Mouse (Mus musculus) hindbrain, embryonic 14.5 days (tissue): ENCODE data around the gene Agtpbp1. TPM values are rescaled to one million over a fixed set of nuclear protein-coding genes. Genes with fewer than 3 reads are reported as not detected.
"Not testable (repeated sequence)": the region's sequence is repeated elsewhere in the genome, so short reads cannot be mapped to it uniquely, and the experiment has no call there.

Experiments used
- ATAC-seq: fragments of 200-750 bp; cut with Nextera tagmentation; 2 replicates; pipeline ENCODE4 v1.8.0; 2017; ENCODE audit warnings: moderate number of reproducible peaks, mild to moderate bottlenecking, moderate TSS enrichment, moderate library complexity; ENCODE audit not compliant: low FRiP score
- DNase-seq: peaks from one replicate; pipeline ENCODE4 v3.0.0-alpha.2; 2015; ENCODE audit warnings: low spot score
- H3K27ac ChIP-seq: fragments of 300-500 bp; sonication (generic); 2 replicates; pipeline ENCODE4 v1.5.1; 2014; ENCODE audit warnings: mild to moderate bottlenecking, moderate library complexity
- H3K27me3 ChIP-seq: fragments of 300-500 bp; sonication (generic); 2 replicates; pipeline ENCODE4 v1.6.1; 2014; ENCODE audit warnings: mild to moderate bottlenecking, low read length, mixed read lengths; ENCODE audit not compliant: control insufficient read depth, insufficient read depth
- H3K36me3 ChIP-seq: fragments of 300-500 bp; sonication (generic); replicated peaks from 2 replicates; pipeline ENCODE4 v1.6.1; 2014; ENCODE audit not compliant: control insufficient read depth, insufficient read depth
- H3K4me1 ChIP-seq: fragments of 300-500 bp; sonication (generic); replicated peaks from 2 replicates; pipeline ENCODE4 v1.6.1; 2014; ENCODE audit warnings: antibody characterized with exemption, low read length, mixed read lengths; ENCODE audit not compliant: control insufficient read depth, insufficient read depth
- H3K4me2 ChIP-seq: fragments of 300-500 bp; sonication (generic); replicated peaks from 2 replicates; pipeline ENCODE4 v1.6.1; 2014; ENCODE audit warnings: mild to moderate bottlenecking, moderate library complexity
- H3K4me3 ChIP-seq: fragments of 300-500 bp; sonication (generic); replicated peaks from 2 replicates; pipeline ENCODE4 v1.5.1; 2014; ENCODE audit warnings: mild to moderate bottlenecking, low read length
- H3K9ac ChIP-seq: fragments of 300-500 bp; sonication (generic); 2 replicates; pipeline ENCODE4 v1.6.1; 2014
- H3K9me3 ChIP-seq: fragments of 300-500 bp; sonication (generic); 2 replicates; pipeline ENCODE4 v1.6.1; 2016; ENCODE audit warnings: low read length; ENCODE audit not compliant: control insufficient read depth
- WGBS: fragments of 180-500 bp; shearing (Covaris S2); extraction: QIAGEN DNeasy Blood & Tissue Kit; methylation state at CpG from one replicate; pipeline ENCODE4 v1.1.7; 2014; 5-methylcytosine and 5-hydroxymethylcytosine counted together
- polyA plus RNA-seq: library from polyadenylated mRNA; unstranded; fragments of >200 nt; fragmentation: Nextera tagmentation; extraction: Ambion mirVana; gene quantifications from 2 replicates; pipeline ENCODE4 v1.2.1, GENCODE M21; 2014

Gene Agtpbp1
- polyA plus RNA-seq, 1 experiment from 2014 or later: 100 TPM

GRCm38 (mm10) chr13:59485456-59485855 lies 99.6 kb downstream of the Agtpbp1 start:
- 87% methylated on average over 7 of the region's 7 CpGs for WGBS
- H3K27ac ChIP-seq: no peak overlapping the region
- no peak for ATAC-seq

GRCm38 (mm10) chr13:59481484-59481855 lies 103.6 kb downstream of the Agtpbp1 start:
- ATAC-seq (no peak), DNase-seq (no peak)
- 90% methylated on average over 4 of the region's 4 CpGs for WGBS
- H3K4me3 ChIP-seq: no peak overlapping the region
- no peak overlapping the region for H3K4me2 ChIP-seq
- H3K9ac ChIP-seq: no peak overlapping the region
- no peaks in the 10 kb centered on the region for H3K9me3 ChIP-seq
- no peak overlapping the region for H3K27ac ChIP-seq
- 0 out of 2 replicates have a peak, but pooled peaks cover 3% of the 10 kb centered on the region for H3K4me1 ChIP-seq
- peaks cover 21% of the 10 kb centered on the region for H3K36me3 ChIP-seq
- no peaks in the 10 kb centered on the region for H3K27me3 ChIP-seq

More at GRCm38 (mm10) chr13:59485456-59485855, 99.6 kb downstream of the Agtpbp1 start:
- Histone ChIP-seq H3K4me2 (no peak overlapping the region), H3K4me1 (0 out of 2 replicates have a peak, but pooled peaks cover 3% of the 10 kb centered on the region), H3K36me3 (peaks cover 5% of the 10 kb centered on the region), H3K9me3 (no peaks in the 10 kb centered on the region), H3K27me3 (no peaks in the 10 kb centered on the region), H3K4me3 (no peak overlapping the region), H3K9ac (no peak overlapping the region)
- no peak for DNase-seq

GRCm38 (mm10) chr13:59480599-59481483 lies 104.2 kb downstream of the Agtpbp1 start:
- DNase-seq: no peak
- Histone ChIP-seq H3K4me2 (no peak overlapping the region), H3K36me3 (peaks cover 25% of the 10 kb centered on the region), H3K9me3 (no peaks in the 10 kb centered on the region), H3K27ac (no peak overlapping the region), H3K4me3 (no peak overlapping the region), H3K9ac (no peak overlapping the region), H3K27me3 (no peaks in the 10 kb centered on the region), H3K4me1 (0 out of 2 replicates have a peak, but pooled peaks cover 3% of the 10 kb centered on the region)
- 86% methylated on average over 13 of the region's 13 CpGs for WGBS
- no peak for ATAC-seq

- not testable (repeated sequence) for ATAC-seq, DNase-seq, H3K9me3 ChIP-seq, H3K4me1 ChIP-seq, H3K27ac ChIP-seq, H3K9ac ChIP-seq, H3K27me3 ChIP-seq, H3K4me3 ChIP-seq, H3K4me2 ChIP-seq
- WGBS: 90% methylated on average over 6 of the region's 7 CpGs
- peaks cover 44% of the 10 kb centered on the region for H3K36me3 ChIP-seq
These were observed 107.1 kb downstream of the Agtpbp1 start for GRCm38 (mm10) chr13:59477928-59478327.

GRCm38 (mm10) chr13:59477451-59477850 lies 107.6 kb downstream of the Agtpbp1 start:
- no peak for ATAC-seq

GRCm38 (mm10) chr13:59474973-59475372 lies 110.1 kb downstream of the Agtpbp1 start:
- Histone ChIP-seq H3K4me1 (no peaks in the 10 kb centered on the region), H3K4me3 (no peak overlapping the region), H3K27ac (no peak overlapping the region), H3K36me3 (peaks cover 37% of the 10 kb centered on the region), H3K4me2 (no peak overlapping the region), H3K27me3 (no peaks in the 10 kb centered on the region), H3K9ac (no peak overlapping the region), H3K9me3 (no peaks in the 10 kb centered on the region)
- ATAC-seq: no peak
- WGBS: 54% methylated on average over 8 of the region's 8 CpGs
- DNase-seq: no peak

More at GRCm38 (mm10) chr13:59477451-59477850, 107.6 kb downstream of the Agtpbp1 start:
- Histone ChIP-seq H3K9me3 (no peaks in the 10 kb centered on the region), H3K36me3 (peaks cover 44% of the 10 kb centered on the region), H3K4me2 (no peak overlapping the region), H3K4me3 (no peak overlapping the region), H3K27me3 (no peaks in the 10 kb centered on the region), H3K9ac (no peak overlapping the region), H3K27ac (no peak overlapping the region), H3K4me1 (0 out of 2 replicates have a peak, but pooled peaks cover 3% of the 10 kb centered on the region)
- WGBS: 93% methylated on average over 14 of the region's 14 CpGs
- DNase-seq: no peak

GRCm38 (mm10) chr13:59473341-59473740 lies 111.7 kb downstream of the Agtpbp1 start:
- Histone ChIP-seq H3K4me3 (no peak overlapping the region), H3K36me3 (peaks cover 36% of the 10 kb centered on the region), H3K9ac (no peak overlapping the region), H3K9me3 (no peaks in the 10 kb centered on the region), H3K27ac (no peak overlapping the region), H3K27me3 (no peaks in the 10 kb centered on the region), H3K4me1 (no peaks in the 10 kb centered on the region), H3K4me2 (no peak overlapping the region)
- DNase-seq (no peak), ATAC-seq (no peak)
- 85% methylated on average over 10 of the region's 10 CpGs for WGBS

- 88% methylated on average over 5 of the region's 5 CpGs for WGBS
- no peak overlapping the region for H3K4me3 ChIP-seq
- DNase-seq (no peak), ATAC-seq (no peak)
- peaks cover 31% of the 10 kb centered on the region for H3K36me3 ChIP-seq
- no peak overlapping the region for H3K27ac ChIP-seq
- no peaks in the 10 kb centered on the region for H3K4me1 ChIP-seq
- H3K27me3 ChIP-seq: no peaks in the 10 kb centered on the region
- no peaks in the 10 kb centered on the region for H3K9me3 ChIP-seq
- H3K4me2 ChIP-seq: no peak overlapping the region
- no peak overlapping the region for H3K9ac ChIP-seq
These were observed 112.8 kb downstream of the Agtpbp1 start for GRCm38 (mm10) chr13:59472222-59472621.

- ATAC-seq (no peak), DNase-seq (no peak)
- WGBS: 93% methylated on average over 5 of the region's 5 CpGs
- no peak overlapping the region for H3K4me2 ChIP-seq
- H3K9me3 ChIP-seq: no peaks in the 10 kb centered on the region
- H3K36me3 ChIP-seq: peaks cover 15% of the 10 kb centered on the region
- H3K27ac ChIP-seq: no peak overlapping the region
- no peaks in the 10 kb centered on the region for H3K4me1 ChIP-seq
- H3K4me3 ChIP-seq: no peak overlapping the region
- H3K9ac ChIP-seq: no peak overlapping the region
- no peaks in the 10 kb centered on the region for H3K27me3 ChIP-seq
These were observed 115.3 kb downstream of the Agtpbp1 start for GRCm38 (mm10) chr13:59469701-59470100.
